Mouse (Mus musculus) limb, embryonic 11.5 days (tissue): ENCODE data around the gene Sh3bp1. TPM values are rescaled to one million over a fixed set of nuclear protein-coding genes. Genes with fewer than 3 reads are reported as not detected.
A peak's percentile ranks its signal among the peaks of the same experiment; 100 is the strongest.

Experiments used
- ATAC-seq: fragments of 200-750 bp; cut with Nextera tagmentation; 2 replicates; pipeline ENCODE4 v1.8.0; 2017; ENCODE audit warnings: low read depth; ENCODE audit not compliant: insufficient number of reproducible peaks, low FRiP score, low TSS enrichment
- DNase-seq: peaks from one replicate; pipeline ENCODE4 v3.0.0-alpha.2; 2015; ENCODE audit warnings: low spot score
- H3K27ac ChIP-seq: fragments of 300-500 bp; sonication (generic); replicated peaks from 2 replicates; pipeline ENCODE4 v1.5.1; 2014; ENCODE audit warnings: low read depth, mild to moderate bottlenecking, low read length
- H3K27me3 ChIP-seq: fragments of 300-500 bp; sonication (generic); 2 replicates; pipeline ENCODE4 v1.6.1; 2014; ENCODE audit warnings: mild to moderate bottlenecking, low read length, mixed read lengths; ENCODE audit not compliant: control insufficient read depth, insufficient read depth
- H3K36me3 ChIP-seq: fragments of 300-500 bp; sonication (generic); 2 replicates; pipeline ENCODE4 v1.6.1; 2014; ENCODE audit warnings: mild to moderate bottlenecking, low read length, moderate library complexity, mixed read lengths; ENCODE audit not compliant: control insufficient read depth, insufficient read depth
- H3K4me1 ChIP-seq: fragments of 300-500 bp; sonication (generic); 2 replicates; pipeline ENCODE4 v1.6.1; 2014; ENCODE audit warnings: low read length, mixed read lengths; ENCODE audit not compliant: control insufficient read depth, insufficient read depth
- H3K4me2 ChIP-seq: fragments of 300-500 bp; sonication (generic); 2 replicates; pipeline ENCODE4 v1.6.1; 2014; ENCODE audit warnings: low read depth, mild to moderate bottlenecking, moderate library complexity; ENCODE audit not compliant: severe bottlenecking
- H3K4me3 ChIP-seq: fragments of 300-500 bp; sonication (generic); 2 replicates; pipeline ENCODE4 v1.5.1; 2014; ENCODE audit warnings: low read depth, low read length
- H3K9ac ChIP-seq: fragments of 300-500 bp; sonication (generic); 2 replicates; pipeline ENCODE4 v1.6.1; 2014; ENCODE audit warnings: mild to moderate bottlenecking, low read length
- H3K9me3 ChIP-seq: fragments of 300-500 bp; sonication (generic); 2 replicates; pipeline ENCODE4 v1.6.1; 2016; ENCODE audit warnings: low read length; ENCODE audit not compliant: control insufficient read depth
- WGBS: fragments of 180-500 bp; shearing (Covaris S2); extraction: QIAGEN DNeasy Blood & Tissue Kit; methylation state at CpG from one replicate; pipeline ENCODE4 v1.1.7; 2014; 5-methylcytosine and 5-hydroxymethylcytosine counted together
- polyA plus RNA-seq: library from polyadenylated mRNA; unstranded; fragments of >200 nt; fragmentation: Nextera tagmentation; extraction: Ambion mirVana; gene quantifications from 2 replicates; pipeline ENCODE4 v1.2.1, GENCODE M21; 2014

Sh3bp1 gene
- 45.0 and 50.9 TPM in 2 replicates for polyA plus RNA-seq

- H3K4me1 ChIP-seq = peaks cover 20% of the 10 kb centered on the region
- peak within 1 kb of the TSS; percentile 77 for H3K4me2 ChIP-seq
- DNase-seq = peak; percentile 79
- H3K36me3 ChIP-seq = 0 out of 2 replicates have a peak, but pooled peaks cover 5% of the 10 kb centered on the region
- peak within 1 kb of the TSS; percentile 85 for H3K4me3 ChIP-seq
- no peaks in the 10 kb centered on the region for H3K9me3 ChIP-seq
- peak within 1 kb of the TSS; percentile 42; the same call in 1 of the 2 replicates for H3K27ac ChIP-seq
- WGBS = under 1% methylated on average over 44 of the region's 47 CpGs
- ATAC-seq = peak; percentile 66; the same call in 1 of the 2 replicates
- H3K27me3 ChIP-seq = no peaks in the 10 kb centered on the region
- H3K9ac ChIP-seq = peak within 1 kb of the TSS; percentile 76
Observed at GRCm38 (mm10) chr15:78899740-78900584, at the start of gene Sh3bp1. TSS of gene Sh3bp1 (plus strand) at chr15:78899768.

GRCm38 (mm10) chr15:78850059-78850824 lies 49.3 kb upstream of the Sh3bp1 start:
- Histone ChIP-seq H3K4me2 (no peak overlapping the region), H3K9ac (no peak overlapping the region), H3K27me3 (no peaks in the 10 kb centered on the region), H3K36me3 (no peaks in the 10 kb centered on the region), H3K9me3 (no peaks in the 10 kb centered on the region), H3K4me1 (no peaks in the 10 kb centered on the region; the same call in 1 of the 2 replicates), H3K4me3 (no peak overlapping the region), H3K27ac (no peak overlapping the region)
- DNase-seq = no peak
- WGBS = 81% methylated on average over 14 of the region's 15 CpGs
- no peak for ATAC-seq

GRCm38 (mm10) chr15:78850944-78851343 lies 48.6 kb upstream of the Sh3bp1 start:
- H3K27me3 ChIP-seq = no peaks in the 10 kb centered on the region
- no peak overlapping the region for H3K9ac ChIP-seq
- ATAC-seq = no peak
- no peaks in the 10 kb centered on the region for H3K36me3 ChIP-seq
- H3K4me1 ChIP-seq = no peaks in the 10 kb centered on the region; the same call in 1 of the 2 replicates
- no peak for DNase-seq
- no peak overlapping the region for H3K27ac ChIP-seq
- H3K9me3 ChIP-seq = no peaks in the 10 kb centered on the region
- WGBS = 68% methylated on average over 6 of the region's 6 CpGs
- H3K4me3 ChIP-seq = no peak overlapping the region
- H3K4me2 ChIP-seq = no peak overlapping the region

- H3K27me3 ChIP-seq = no peaks in the 10 kb centered on the region
- no peaks in the 10 kb centered on the region for H3K36me3 ChIP-seq
- no peak overlapping the region for H3K4me2 ChIP-seq
- H3K4me3 ChIP-seq = no peak overlapping the region
- no peaks in the 10 kb centered on the region for H3K9me3 ChIP-seq
- ATAC-seq (peak; percentile 75; the same call in 1 of the 2 replicates), DNase-seq (peak; percentile 97)
- no peak overlapping the region for H3K27ac ChIP-seq
- no peaks in the 10 kb centered on the region; the same call in 1 of the 2 replicates for H3K4me1 ChIP-seq
- no peak overlapping the region for H3K9ac ChIP-seq
- WGBS = 13% methylated on average over 13 of the region's 13 CpGs
Observed at GRCm38 (mm10) chr15:78851505-78852153, 47.9 kb upstream of the Sh3bp1 start.

- Histone ChIP-seq H3K36me3 (no peaks in the 10 kb centered on the region), H3K27ac (no peak within 1 kb of the TSS), H3K9me3 (no peaks in the 10 kb centered on the region), H3K4me1 (no peaks in the 10 kb centered on the region), H3K4me3 (no peak within 1 kb of the TSS), H3K4me2 (no peak within 1 kb of the TSS), H3K27me3 (no peaks in the 10 kb centered on the region), H3K9ac (no peak within 1 kb of the TSS)
- 78% methylated on average over 8 of the region's 8 CpGs for WGBS
- no peak for DNase-seq
- ATAC-seq = no peak
Observed at GRCm38 (mm10) chr15:78855303-78855965, 44.1 kb upstream of the Sh3bp1 start, which contains the start of gene Lgals2. TSS of gene Lgals2 (minus strand) at chr15:78855529.

GRCm38 (mm10) chr15:78857009-78857408 lies 42.6 kb upstream of the Sh3bp1 start:
- Histone ChIP-seq H3K4me2 (no peak overlapping the region), H3K9me3 (no peaks in the 10 kb centered on the region), H3K27ac (no peak overlapping the region), H3K36me3 (no peaks in the 10 kb centered on the region), H3K4me3 (no peak overlapping the region), H3K4me1 (no peaks in the 10 kb centered on the region), H3K9ac (no peak overlapping the region), H3K27me3 (no peaks in the 10 kb centered on the region)
- ATAC-seq = no peak
- no peak for DNase-seq
- WGBS = 78% methylated on average over 7 of the region's 7 CpGs

GRCm38 (mm10) chr15:78859311-78859710 lies 40.3 kb upstream of the Sh3bp1 start:
- Histone ChIP-seq H3K27ac (no peak overlapping the region), H3K27me3 (no peaks in the 10 kb centered on the region), H3K4me1 (no peaks in the 10 kb centered on the region), H3K9ac (no peak overlapping the region), H3K36me3 (no peaks in the 10 kb centered on the region), H3K9me3 (no peaks in the 10 kb centered on the region), H3K4me2 (no peak overlapping the region), H3K4me3 (no peak overlapping the region)
- DNase-seq = no peak
- WGBS = 80% methylated on average over 4 of the region's 4 CpGs
- ATAC-seq = no peak
